Mouse (Mus musculus) heart, embryonic 13.5 days (tissue): Measurements from ENCODE around the gene Cfi. TPM values are rescaled to one million over a fixed set of nuclear protein-coding genes. Genes with fewer than 3 reads are reported as not detected.
A peak's percentile ranks its signal among the peaks of the same experiment; 100 is the strongest.

Source experiments
- ATAC-seq: fragments of 200-750 bp; cut with Nextera tagmentation; 2 replicates; pipeline ENCODE4 v1.8.0; 2017; ENCODE audit warnings: moderate TSS enrichment; ENCODE audit not compliant: insufficient number of reproducible peaks, low FRiP score, low TSS enrichment; ENCODE audit errors: extremely low read depth
- H3K27ac ChIP-seq: fragments of 300-500 bp; sonication (generic); replicated peaks from 2 replicates; pipeline ENCODE4 v1.5.1; 2015; ENCODE audit warnings: moderate library complexity, mild to moderate bottlenecking, inconsistent platforms
- H3K27me3 ChIP-seq: fragments of 300-500 bp; sonication (generic); replicated peaks from 2 replicates; pipeline ENCODE4 v1.6.1; 2015; ENCODE audit warnings: mild to moderate bottlenecking, inconsistent platforms
- H3K36me3 ChIP-seq: fragments of 300-500 bp; sonication (generic); 2 replicates; pipeline ENCODE4 v1.6.1; 2015; ENCODE audit warnings: mild to moderate bottlenecking, inconsistent platforms
- H3K4me1 ChIP-seq: fragments of 300-500 bp; sonication (generic); 2 replicates; pipeline ENCODE4 v1.6.1; 2015; ENCODE audit warnings: inconsistent platforms
- H3K4me2 ChIP-seq: fragments of 300-500 bp; sonication (generic); 2 replicates; pipeline ENCODE4 v1.6.1; 2015; ENCODE audit warnings: inconsistent platforms, mild to moderate bottlenecking, moderate library complexity
- H3K4me3 ChIP-seq: fragments of 300-500 bp; sonication (generic); 2 replicates; pipeline ENCODE4 v1.5.1; 2015; ENCODE audit warnings: moderate library complexity, mild to moderate bottlenecking, inconsistent platforms
- H3K9ac ChIP-seq: fragments of 300-500 bp; sonication (generic); 2 replicates; pipeline ENCODE4 v1.6.1; 2015; ENCODE audit warnings: inconsistent platforms, mild to moderate bottlenecking, moderate library complexity
- H3K9me3 ChIP-seq: fragments of 300-500 bp; sonication (generic); 2 replicates; pipeline ENCODE4 v1.6.1; 2016; ENCODE audit warnings: inconsistent platforms
- WGBS: fragments of 180-500 bp; shearing (Covaris S2); methylation state at CpG from one replicate; pipeline ENCODE4 v1.1.7; 2015; ENCODE audit warnings: mixed read lengths; 5-methylcytosine and 5-hydroxymethylcytosine counted together
- polyA plus RNA-seq: library from polyadenylated mRNA; unstranded; fragments of >200 nt; fragmentation: Nextera tagmentation; extraction: Ambion mirVana; gene quantifications from 2 replicates; pipeline ENCODE4 v1.2.1, GENCODE M21; 2015

Cfi gene
- polyA plus RNA-seq, 1 experiment from 2014 or later: 3.0 TPM

- H3K9me3 ChIP-seq: no peaks in the 10 kb centered on the region
- no peak overlapping the region for H3K4me3 ChIP-seq
- H3K4me2 ChIP-seq: no peak overlapping the region
- ATAC-seq: no peak
- H3K4me1 ChIP-seq: peaks cover 19% of the 10 kb centered on the region
- no peak overlapping the region for H3K9ac ChIP-seq
- no peaks in the 10 kb centered on the region for H3K27me3 ChIP-seq
- H3K27ac ChIP-seq: no peak overlapping the region
- 89% methylated on average over 10 of the region's 10 CpGs for WGBS
- H3K36me3 ChIP-seq: peaks cover 60% of the 10 kb centered on the region
Measured at GRCm38 (mm10) chr3:129826691-129827090, 9.0 kb upstream of the Cfi start.

- Histone ChIP-seq H3K9me3 (no peaks in the 10 kb centered on the region), H3K4me3 (no peak overlapping the region), H3K27me3 (no peaks in the 10 kb centered on the region), H3K9ac (no peak overlapping the region), H3K36me3 (peaks cover 56% of the 10 kb centered on the region), H3K27ac (no peak overlapping the region), H3K4me1 (peaks cover 20% of the 10 kb centered on the region), H3K4me2 (no peak overlapping the region)
- no peak for ATAC-seq
- 82% methylated on average over 5 of the region's 5 CpGs for WGBS
Measured at GRCm38 (mm10) chr3:129827691-129828090, 8.0 kb upstream of the Cfi start.

- peak overlapping the region; percentile 83 for H3K4me2 ChIP-seq
- ATAC-seq: 0 out of 2 replicates have a peak, but pooled peaks have one; percentile 5
- no peaks in the 10 kb centered on the region for H3K9me3 ChIP-seq
- no peaks in the 10 kb centered on the region for H3K27me3 ChIP-seq
- H3K4me1 ChIP-seq: peaks cover 27% of the 10 kb centered on the region
- H3K4me3 ChIP-seq: peak overlapping the region; percentile 98
- WGBS: under 1% methylated on average over 45 of the region's 45 CpGs
- peak overlapping the region; percentile 86 for H3K27ac ChIP-seq
- peak overlapping the region; percentile 91 for H3K9ac ChIP-seq
- H3K36me3 ChIP-seq: peaks cover 27% of the 10 kb centered on the region
Measured at GRCm38 (mm10) chr3:129830626-129831025, 5.1 kb upstream of the Cfi start.

DNA sequence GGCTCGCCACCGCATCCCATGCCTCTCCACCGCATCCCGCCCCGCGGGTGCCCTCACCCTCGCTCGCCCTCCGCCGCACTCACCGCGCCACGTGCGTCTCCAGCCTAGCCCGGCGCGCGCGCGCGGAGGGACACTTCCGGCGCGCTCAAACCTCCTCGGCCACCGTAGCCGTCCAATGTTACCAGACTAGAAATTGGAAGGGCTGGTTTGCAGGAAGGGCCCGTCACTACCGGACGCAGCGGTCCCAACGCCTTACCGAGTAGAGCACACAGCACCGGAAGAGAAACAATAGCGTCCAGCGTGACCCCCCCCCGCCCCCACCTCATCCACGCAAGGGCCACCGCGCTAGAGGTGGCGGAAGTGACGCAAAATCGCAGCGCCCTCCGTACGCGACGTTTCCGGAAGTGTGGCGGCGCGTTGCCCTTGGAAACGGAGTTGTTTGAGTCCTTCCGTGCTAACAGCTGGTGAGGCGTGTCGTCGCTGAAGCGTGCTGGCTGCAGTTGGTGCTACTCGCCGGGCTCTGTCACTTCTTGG is 4.6 kb upstream of the Cfi start, which contains the start of gene Gar1:
TSS of gene Gar1 (minus strand) at position 362 of the 534 bp plus-strand sequence.
- peak within 1 kb of the TSS; percentile 86 for H3K27ac ChIP-seq
- no peaks in the 10 kb centered on the region for H3K9me3 ChIP-seq
- peaks cover 22% of the 10 kb centered on the region for H3K36me3 ChIP-seq
- H3K9ac ChIP-seq: peak within 1 kb of the TSS; percentile 91
- peak; percentile 78 for ATAC-seq
- peaks cover 32% of the 10 kb centered on the region for H3K4me1 ChIP-seq
- H3K27me3 ChIP-seq: no peaks in the 10 kb centered on the region
- peak within 1 kb of the TSS; percentile 83 for H3K4me2 ChIP-seq
- H3K4me3 ChIP-seq: peak within 1 kb of the TSS; percentile 98
- under 1% methylated on average over 60 of the region's 60 CpGs for WGBS

DNA sequence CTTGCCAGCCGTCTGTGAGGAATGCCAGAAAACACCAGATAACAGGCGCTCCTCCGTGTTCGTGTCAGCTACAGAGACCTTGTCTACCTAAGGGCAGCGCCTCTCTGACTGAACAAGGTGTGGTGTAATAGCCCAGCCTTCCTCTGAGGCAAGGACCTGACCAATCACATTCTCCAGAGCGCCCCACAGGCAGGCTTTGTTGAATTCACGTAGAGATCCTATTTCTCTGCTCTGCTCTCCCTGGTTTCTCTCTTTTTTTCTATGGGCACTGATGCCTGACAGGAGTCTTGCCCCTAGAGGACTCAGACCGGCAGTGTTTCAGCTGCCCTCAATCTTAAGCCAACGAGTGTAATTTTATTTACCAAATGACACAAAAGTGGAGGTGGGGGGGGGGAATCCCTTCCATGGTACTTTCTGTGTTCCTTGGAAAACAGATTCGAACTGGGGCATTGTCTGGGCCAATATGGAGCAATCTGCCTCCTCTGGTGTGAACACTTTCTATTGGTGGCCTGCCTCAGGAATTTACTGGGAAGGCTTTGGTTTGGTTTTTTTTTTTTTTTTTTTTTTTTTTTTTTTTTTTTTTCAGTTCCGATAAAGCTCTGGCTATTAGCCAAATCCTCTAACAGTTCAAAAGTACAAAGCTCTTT is 490 bp downstream of the Cfi start:
- peak overlapping the region; percentile 55 for H3K4me2 ChIP-seq
- 11% methylated on average over 11 of the region's 11 CpGs for WGBS
- no peaks in the 10 kb centered on the region for H3K36me3 ChIP-seq
- H3K4me3 ChIP-seq: peak overlapping the region; percentile 24
- H3K27me3 ChIP-seq: no peaks in the 10 kb centered on the region
- no peaks in the 10 kb centered on the region for H3K9me3 ChIP-seq
- ATAC-seq: no peak
- H3K4me1 ChIP-seq: peaks cover 18% of the 10 kb centered on the region
- peak overlapping the region; percentile 76 for H3K27ac ChIP-seq
- peak overlapping the region; percentile 47 for H3K9ac ChIP-seq

GRCm38 (mm10) chr3:129836965-129837364 is 1.3 kb downstream of the Cfi start:
- Histone ChIP-seq H3K27ac (no peak overlapping the region), H3K27me3 (no peaks in the 10 kb centered on the region), H3K4me2 (no peak overlapping the region), H3K36me3 (no peaks in the 10 kb centered on the region), H3K9ac (no peak overlapping the region), H3K9me3 (no peaks in the 10 kb centered on the region), H3K4me3 (no peak overlapping the region), H3K4me1 (peaks cover 14% of the 10 kb centered on the region)
- WGBS: 68% methylated on average over 6 of the region's 6 CpGs
- no peak for ATAC-seq

DNA sequence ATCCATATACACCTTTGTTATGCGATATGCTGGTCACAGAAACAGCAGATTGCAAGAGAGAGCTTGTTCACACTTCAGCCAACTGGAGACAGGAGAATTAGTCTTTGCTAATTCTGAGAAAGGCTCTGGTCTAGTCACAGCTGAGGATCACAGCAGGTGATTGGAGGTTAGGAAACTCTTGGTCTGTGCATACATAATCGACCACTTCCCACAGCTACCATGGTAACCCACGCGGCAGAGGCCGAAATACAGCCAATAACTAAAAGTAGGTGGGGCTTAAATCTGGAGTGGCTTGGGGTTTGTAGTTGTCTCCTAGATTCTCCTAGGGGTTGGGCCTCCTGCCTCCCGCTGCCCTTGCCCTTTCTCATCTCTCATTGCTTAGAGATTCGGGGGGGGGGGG is 2.3 kb downstream of the Cfi start:
- Histone ChIP-seq H3K27ac (no peak overlapping the region), H3K4me2 (no peak overlapping the region), H3K27me3 (no peaks in the 10 kb centered on the region), H3K4me3 (no peak overlapping the region), H3K9me3 (no peaks in the 10 kb centered on the region), H3K4me1 (peaks cover 14% of the 10 kb centered on the region), H3K36me3 (no peaks in the 10 kb centered on the region), H3K9ac (no peak overlapping the region)
- ATAC-seq: no peak
- 35% methylated on average over 7 of the region's 7 CpGs for WGBS

- H3K4me2 ChIP-seq: no peak overlapping the region
- no peaks in the 10 kb centered on the region for H3K36me3 ChIP-seq
- H3K9me3 ChIP-seq: no peaks in the 10 kb centered on the region
- H3K4me3 ChIP-seq: no peak overlapping the region
- no peak overlapping the region for H3K9ac ChIP-seq
- no peaks in the 10 kb centered on the region for H3K4me1 ChIP-seq
- H3K27me3 ChIP-seq: no peaks in the 10 kb centered on the region
- WGBS: 74% methylated on average over 2 of the region's 2 CpGs
- no peak for ATAC-seq
- no peak overlapping the region for H3K27ac ChIP-seq
Measured at GRCm38 (mm10) chr3:129845868-129846267, 10.2 kb downstream of the Cfi start.

GRCm38 (mm10) chr3:129846846-129847245 is 11.2 kb downstream of the Cfi start:
- no peak for ATAC-seq
- H3K4me1 ChIP-seq: no peaks in the 10 kb centered on the region
- no peaks in the 10 kb centered on the region for H3K27me3 ChIP-seq
- no peak overlapping the region for H3K9ac ChIP-seq
- H3K27ac ChIP-seq: no peak overlapping the region
- 76% methylated on average over 7 of the region's 7 CpGs for WGBS
- H3K36me3 ChIP-seq: no peaks in the 10 kb centered on the region
- H3K4me2 ChIP-seq: no peak overlapping the region
- H3K9me3 ChIP-seq: no peaks in the 10 kb centered on the region
- no peak overlapping the region for H3K4me3 ChIP-seq

GRCm38 (mm10) chr3:129862592-129862991 is 26.9 kb downstream of the Cfi start:
- H3K4me1 ChIP-seq: no peaks in the 10 kb centered on the region
- no peak for ATAC-seq
- 53% methylated on average over 2 of the region's 2 CpGs for WGBS
- H3K4me2 ChIP-seq: no peak overlapping the region
- peaks cover 19% of the 10 kb centered on the region for H3K9me3 ChIP-seq
- no peak overlapping the region for H3K9ac ChIP-seq
- H3K27ac ChIP-seq: no peak overlapping the region
- no peak overlapping the region for H3K4me3 ChIP-seq
- H3K27me3 ChIP-seq: no peaks in the 10 kb centered on the region
- H3K36me3 ChIP-seq: no peaks in the 10 kb centered on the region

- Histone ChIP-seq H3K4me3 (no peak overlapping the region), H3K9ac (no peak overlapping the region), H3K4me2 (no peak overlapping the region), H3K9me3 (peaks cover 8% of the 10 kb centered on the region), H3K27ac (no peak overlapping the region), H3K4me1 (no peaks in the 10 kb centered on the region), H3K36me3 (no peaks in the 10 kb centered on the region), H3K27me3 (no peaks in the 10 kb centered on the region)
- 43% methylated on average over 14 of the region's 14 CpGs for WGBS
- ATAC-seq: no peak
Measured at GRCm38 (mm10) chr3:129863698-129864097, 28.0 kb downstream of the Cfi start.

GRCm38 (mm10) chr3:129877327-129877726 is 41.6 kb downstream of the Cfi start:
- Histone ChIP-seq H3K9me3 (no peaks in the 10 kb centered on the region), H3K4me2 (no peak overlapping the region), H3K36me3 (no peaks in the 10 kb centered on the region), H3K4me1 (peaks cover 21% of the 10 kb centered on the region), H3K4me3 (no peak overlapping the region), H3K27ac (no peak overlapping the region), H3K9ac (no peak overlapping the region), H3K27me3 (0 out of 2 replicates have a peak, but pooled peaks cover 10% of the 10 kb centered on the region)
- WGBS: 88% methylated on average over 10 of the region's 10 CpGs
- ATAC-seq: no peak
